Mouse (Mus musculus): ENCODE results near the gene Kidins220.

Kidins220 gene

DNA sequence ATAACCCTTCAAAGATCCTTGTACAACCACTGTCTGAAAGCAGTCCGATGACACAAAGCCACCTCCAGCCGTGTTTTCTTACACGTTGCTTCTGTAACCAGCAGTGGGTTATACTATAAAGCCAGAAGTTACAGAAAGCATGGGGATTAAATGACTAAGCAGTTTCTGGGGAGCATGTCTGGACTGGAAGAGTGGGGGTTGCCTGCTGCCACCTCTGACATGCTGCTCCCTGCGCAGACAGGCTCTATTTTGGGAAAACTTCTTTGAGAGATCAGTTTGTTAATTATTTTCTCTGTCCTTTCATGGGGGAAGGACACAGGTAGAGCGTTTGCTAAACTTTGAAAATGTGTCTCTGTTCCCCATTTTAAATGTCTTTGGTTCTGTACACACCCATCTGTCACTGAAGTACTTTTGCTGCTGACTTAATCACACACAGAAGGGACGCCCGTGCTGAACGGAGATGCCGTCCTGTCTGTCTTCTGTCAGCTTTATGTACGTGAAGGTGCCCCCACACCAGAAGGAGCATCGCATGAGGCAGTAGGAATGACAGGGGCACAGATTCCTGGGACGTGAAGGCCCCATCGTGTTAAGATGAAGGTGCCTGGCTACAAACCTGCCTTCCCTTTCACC, 11.2 kb upstream of the Kidins220 start:
- no peak for DNase-seq (ENCODE audit: low spot score)

DNA sequence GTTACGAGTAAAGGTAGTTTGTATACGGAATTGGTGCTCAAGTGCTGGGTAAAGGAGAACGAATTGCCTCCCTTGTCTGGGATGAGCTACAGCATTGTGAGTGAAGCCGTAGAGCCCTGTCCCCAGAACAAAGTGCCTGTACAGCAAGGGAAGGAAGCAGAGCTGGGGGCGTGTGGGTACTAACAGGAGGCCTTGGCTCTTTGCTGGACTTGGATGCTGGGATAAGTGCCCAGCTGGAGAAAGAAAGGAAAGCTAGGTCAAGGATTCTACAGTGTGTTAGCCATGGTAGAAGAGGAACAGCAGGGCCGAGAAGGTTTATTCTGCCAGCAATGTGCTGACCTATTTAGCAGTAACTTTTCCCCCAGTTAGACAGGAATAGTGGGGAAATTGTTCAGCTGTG, 9.3 kb upstream of the Kidins220 start:
- DNase-seq (ENCODE audit: low spot score) = no peak

DNA sequence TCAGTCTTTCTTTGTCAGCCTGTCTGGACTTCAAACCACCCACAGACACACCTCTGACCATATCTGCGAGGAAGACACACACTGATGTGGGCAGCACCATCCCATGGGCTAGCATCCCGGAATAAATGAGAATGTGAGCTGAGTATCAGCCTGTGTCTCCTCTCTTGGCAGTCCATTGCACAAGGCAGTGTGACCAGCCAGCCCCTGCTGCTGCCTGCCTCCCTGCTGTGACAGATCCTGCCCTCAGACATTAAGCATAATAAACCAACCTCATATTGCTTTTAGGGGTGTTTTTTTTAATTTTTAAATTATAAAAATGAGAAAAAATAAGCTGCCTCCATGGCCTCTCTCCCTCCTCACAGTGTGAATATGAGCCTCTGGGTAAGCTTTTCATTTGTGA, 8.7 kb upstream of the Kidins220 start:
- DNase-seq (ENCODE audit: low spot score) = no peak

DNA sequence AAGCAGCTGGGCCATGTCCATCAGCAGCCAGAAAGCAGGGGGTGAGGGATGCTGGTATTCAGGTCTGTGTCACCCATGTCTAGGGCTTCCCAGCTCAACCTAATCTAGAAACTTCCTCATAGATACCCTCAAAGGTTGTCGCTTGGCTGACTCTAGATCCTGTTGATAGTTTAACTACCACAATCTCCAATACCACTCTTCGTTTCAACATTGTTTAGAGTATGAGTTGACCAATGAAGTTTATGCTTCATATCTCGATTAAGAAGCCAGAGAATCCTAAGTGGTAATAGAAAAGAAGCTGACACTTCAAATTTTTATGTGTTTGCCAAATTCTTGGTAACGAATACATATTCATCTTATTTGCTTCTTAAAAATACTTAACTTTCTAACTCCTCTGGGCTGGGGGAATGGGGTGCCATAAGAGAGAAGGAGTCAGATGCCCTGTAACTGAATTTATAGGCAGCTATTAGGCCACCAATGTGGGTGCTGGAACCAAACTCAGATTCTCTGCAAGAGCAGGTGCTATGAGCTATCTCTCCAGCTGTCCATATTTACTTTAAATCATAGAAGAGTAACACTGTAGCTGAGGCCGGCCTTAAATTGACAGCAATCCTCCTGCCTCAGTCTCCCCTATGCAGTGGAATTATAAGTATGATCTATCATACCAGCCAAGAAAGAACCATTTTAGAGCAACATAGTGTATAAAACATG, 3.1 kb upstream of the Kidins220 start:
- no peak for DNase-seq (ENCODE audit: low spot score)

DNA sequence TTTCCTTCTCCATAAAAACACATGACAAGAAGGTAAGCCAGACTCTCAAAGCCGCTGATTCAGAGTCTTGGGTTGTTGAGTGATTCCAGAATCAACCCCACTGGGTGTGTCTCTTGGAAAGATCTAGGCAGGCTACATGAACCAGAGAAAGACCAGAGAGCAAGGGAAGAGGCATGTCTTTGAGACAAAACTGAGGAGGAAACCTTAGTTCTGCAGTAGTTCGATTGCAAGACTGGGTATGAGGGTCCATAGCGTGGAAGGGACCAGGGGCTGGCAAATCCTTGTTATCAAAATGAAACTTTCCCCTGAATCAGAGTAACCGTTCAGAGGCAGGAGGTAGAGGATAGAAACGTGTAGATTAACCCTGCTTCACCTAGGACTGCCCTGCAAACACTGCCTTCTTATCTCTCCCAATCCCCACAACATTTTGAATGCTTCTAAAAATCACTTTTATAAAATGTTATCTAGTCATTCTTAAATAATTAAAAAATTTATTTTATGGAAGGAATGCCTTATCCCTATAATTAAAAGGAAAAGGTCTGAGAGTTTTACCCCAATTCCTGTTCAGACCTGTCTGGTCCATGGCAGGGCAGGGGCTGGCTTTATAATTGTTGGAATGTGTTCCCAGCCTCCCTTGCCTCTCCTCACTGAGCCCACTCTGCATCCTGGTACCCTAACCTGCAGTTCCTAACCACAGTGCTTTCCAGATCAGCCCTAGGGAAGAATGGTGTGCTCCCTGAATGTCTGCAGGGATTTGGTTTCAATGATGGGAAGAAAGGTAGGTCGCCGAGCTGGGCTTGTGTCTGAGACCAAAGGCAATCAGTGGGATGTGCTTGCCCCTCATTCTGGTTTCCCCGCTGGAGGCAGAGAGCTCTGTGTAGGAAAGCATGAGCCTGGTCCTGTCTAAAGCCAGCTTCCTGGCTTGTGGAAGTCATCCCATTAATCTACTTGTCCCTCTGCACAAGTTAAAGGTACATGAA, 2.1 kb upstream of the Kidins220 start:
- DNase-seq (ENCODE audit: low spot score) = no peak

DNA sequence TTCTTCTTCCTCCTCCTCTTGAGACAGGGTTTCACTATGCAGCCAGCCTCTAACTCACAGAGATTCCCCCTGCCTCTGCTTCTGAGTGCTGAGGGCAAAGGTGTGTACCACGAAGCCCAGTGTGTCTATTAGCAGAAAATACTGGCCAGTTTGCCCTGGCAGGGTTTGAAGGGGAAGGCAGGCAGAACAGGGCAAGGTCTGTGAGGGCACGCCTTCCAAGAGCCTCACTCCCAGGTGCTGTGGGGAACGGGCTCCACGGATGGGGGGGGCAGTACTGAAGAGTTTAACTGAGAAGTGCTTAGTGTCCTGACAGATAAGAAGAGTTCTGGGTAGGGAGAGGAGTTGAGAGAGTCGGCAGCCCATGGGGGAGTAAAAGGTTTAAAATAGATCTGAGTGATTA, 1.1 kb upstream of the Kidins220 start:
- no peak for DNase-seq (ENCODE audit: low spot score)

DNA sequence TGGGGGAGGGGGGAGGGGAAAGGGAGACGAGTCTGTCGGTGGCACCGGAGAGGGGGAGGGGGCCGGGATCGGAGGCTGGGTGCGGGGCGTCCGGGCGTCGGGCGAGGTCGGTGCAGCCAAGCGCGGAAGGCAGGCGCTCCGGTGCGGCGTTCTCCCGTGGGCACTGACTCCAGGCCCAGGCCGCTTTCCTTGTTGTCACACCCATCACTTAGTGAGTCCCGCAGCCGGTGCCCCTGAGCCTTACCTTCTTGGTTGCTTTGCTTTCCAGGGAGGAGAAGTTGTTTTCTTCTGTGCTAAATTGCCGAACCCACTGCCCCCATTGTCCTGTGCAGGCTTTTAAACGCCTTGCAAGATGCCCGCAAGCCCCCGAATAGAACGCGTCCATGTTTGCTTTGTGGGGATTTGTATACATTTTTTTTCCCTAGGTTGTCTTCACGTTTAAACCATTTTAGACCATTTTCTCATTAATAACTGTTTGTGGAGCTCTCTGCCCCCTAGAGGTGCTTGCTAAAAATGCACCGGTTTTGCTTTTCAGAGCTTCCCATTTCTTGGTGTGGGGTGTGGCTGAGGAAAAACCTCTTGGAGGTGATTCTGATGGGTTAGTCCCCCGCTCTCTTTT, 499 bp downstream of the Kidins220 start:
- DNase-seq (ENCODE audit: low spot score) = peak; percentile 26

DNA sequence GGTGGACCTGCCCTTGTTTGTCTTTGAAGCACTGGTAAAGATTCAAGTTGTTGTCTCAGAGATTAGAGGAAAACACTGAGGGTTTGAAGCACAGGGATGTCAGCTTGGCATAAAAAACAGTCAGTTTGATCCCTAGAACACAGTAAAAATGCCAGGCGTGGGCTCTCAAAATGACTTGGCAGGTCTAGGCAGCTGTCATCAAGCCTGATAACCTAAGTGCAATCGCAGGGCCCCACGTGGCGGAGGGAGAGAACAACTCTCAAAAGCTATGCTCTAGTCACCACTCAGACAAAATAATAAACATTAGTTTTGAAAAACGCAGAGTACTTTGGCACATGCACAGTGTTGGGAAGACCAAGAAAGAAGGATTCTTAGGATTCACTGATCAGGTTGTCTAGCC, 10.5 kb downstream of the Kidins220 start:
- no peak for DNase-seq (ENCODE audit: low spot score)

DNA sequence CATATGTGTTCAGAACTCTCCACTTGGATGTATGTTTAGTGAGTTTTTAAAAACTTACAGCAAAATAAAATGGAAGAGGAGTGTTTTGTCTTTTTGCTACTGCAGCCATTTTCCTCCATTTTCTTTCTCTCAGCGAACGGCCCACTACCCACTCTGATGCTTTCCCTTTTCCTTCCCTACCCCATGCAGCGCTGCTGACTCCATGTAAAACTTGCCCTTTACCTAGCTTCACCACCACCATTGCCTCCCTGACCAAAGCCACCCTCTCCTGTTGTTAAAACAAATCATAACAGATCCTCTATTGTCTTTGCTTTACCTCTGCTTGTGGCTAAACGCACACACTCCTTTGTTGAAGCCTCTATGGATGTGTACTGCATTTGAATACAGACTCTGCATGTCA, 20.6 kb downstream of the Kidins220 start:
- DNase-seq (ENCODE audit: low spot score) = no peak

DNA sequence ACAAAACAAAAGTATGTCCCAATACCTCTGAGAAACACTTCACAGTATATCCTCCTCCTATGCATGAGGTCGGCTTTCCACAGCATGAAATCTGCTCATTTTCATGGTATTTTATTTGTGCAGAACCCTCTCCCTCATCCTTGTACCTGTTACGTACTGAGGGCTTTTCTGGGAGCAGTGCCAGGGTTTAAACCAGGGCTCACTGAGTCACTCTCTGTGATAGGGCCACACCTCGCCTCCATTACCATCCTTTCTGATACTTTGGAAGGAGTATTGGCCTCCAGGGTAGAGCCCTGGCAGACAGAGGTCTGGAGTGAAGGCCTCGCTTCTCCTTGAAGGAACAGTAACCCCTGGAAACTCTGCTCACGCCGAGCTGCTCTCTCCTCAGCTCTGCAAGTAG, 30.6 kb downstream of the Kidins220 start:
- no peak for DNase-seq (ENCODE audit: low spot score)

DNA sequence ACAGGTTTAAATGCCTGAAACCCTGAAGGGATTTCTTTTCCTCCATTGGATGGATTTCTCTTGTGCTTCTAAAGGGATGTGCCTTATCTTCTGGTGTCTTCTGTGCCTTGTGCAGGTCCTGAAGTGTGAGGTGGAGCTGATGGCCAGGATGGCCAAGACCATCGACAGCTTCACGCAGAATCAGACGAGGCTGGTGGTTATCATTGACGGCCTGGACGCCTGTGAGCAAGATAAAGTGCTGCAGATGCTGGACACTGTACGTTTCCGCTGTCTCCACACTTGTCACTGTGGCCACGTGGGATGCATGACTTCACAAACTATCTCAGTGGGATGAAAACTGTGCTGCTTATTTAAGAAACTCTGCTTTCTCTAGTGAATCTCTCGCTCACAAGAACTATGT, 35.2 kb downstream of the Kidins220 start:
- no peak for DNase-seq (ENCODE audit: low spot score)

DNA sequence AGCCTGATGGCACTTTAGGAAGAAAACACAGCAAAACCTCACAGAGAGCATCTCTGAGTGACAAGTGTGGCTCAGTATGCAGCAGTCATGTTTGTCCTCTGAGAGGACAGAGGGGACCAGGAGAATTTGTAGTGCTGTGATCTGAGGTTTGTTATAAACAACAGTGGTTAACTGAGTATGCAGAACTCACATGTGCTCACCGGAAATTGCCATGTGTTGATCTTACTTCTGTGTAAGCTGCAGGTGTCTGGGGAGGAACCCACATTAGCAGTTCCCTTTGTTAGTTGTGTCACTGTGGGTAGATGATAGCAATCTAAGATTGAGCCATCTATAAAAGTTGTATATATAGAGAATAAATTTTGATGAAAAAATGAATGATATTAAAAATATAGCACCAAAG, 35.7 kb downstream of the Kidins220 start:
- no peak for DNase-seq (ENCODE audit: low spot score)

DNA sequence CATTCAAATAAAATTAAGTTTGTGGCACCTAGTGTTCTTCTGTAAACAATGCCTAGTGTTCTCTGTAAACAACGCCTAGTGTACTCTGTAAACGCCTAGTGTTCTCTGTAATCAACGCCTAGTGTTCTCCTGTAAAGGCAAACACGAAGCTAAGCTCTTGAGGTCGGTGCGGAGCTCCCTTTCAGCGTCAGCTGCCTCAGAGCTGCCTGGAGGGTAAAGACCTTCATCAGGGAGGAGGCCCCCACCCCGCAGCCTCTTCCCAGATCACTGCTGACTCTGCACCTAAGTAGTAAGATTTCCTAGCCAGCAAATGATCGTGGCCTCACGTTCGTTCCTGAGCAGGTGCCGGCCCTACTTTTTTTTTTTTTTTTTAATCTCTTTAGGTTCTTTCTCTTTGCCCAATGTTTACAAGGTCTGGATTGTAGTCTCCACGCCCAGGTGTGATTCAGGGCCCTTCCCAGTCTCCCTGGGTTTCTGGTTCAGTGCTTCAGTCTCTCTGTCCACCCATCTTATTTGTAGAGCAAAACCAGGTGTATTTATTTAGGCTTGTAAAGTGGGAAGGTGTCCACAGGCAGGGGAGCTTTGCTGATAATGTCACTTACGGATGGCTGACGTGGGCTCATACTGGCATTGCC, 37.1 kb downstream of the Kidins220 start:
- no peak for DNase-seq (ENCODE audit: low spot score)

DNA sequence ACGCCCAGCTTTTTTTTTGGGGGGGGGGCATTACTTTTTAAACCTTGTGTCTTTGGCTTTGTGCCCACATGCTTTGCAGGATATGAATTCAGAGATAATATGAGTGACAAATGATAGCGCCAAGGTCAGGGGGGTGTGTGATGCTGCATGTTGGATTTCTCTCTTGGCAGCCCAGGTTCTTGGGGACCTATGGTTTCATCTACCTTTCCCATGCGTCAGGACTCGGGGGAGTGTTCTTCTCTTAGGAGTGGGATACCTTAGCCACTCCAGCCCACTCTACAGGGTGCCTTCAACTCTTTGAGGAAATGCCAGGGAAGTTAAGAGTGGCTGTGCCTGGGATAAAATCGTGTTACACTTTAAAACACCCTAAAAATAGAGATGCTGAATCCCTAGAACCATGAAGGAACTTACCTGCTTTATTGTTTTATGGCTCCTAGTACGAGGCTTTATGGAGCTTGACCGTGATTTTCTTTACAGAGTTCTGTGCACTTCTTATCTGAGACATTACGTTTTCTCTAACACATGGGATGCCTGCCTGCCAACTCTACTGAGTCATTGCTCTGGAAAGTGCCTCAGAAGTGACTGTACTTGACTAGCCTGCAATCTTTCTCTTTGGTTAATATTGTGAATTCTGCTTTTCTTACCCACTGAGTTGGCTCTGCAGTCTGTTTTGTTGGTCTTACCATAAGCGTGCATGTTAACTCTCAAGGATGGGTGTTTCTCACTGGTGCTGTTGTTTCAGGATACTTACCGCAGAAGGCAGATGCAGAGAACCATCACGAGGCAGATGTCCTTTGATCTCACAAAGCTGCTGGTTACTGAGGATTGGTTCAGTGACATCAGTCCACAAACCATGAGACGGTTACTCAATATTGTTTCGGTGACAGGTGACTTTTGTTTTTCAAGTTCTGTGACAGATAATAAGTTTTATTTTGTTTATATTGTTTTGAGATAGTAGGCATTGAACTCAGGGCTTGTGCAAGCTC, 38.1 kb downstream of the Kidins220 start:
- no peak for DNase-seq (ENCODE audit: low spot score)

DNA sequence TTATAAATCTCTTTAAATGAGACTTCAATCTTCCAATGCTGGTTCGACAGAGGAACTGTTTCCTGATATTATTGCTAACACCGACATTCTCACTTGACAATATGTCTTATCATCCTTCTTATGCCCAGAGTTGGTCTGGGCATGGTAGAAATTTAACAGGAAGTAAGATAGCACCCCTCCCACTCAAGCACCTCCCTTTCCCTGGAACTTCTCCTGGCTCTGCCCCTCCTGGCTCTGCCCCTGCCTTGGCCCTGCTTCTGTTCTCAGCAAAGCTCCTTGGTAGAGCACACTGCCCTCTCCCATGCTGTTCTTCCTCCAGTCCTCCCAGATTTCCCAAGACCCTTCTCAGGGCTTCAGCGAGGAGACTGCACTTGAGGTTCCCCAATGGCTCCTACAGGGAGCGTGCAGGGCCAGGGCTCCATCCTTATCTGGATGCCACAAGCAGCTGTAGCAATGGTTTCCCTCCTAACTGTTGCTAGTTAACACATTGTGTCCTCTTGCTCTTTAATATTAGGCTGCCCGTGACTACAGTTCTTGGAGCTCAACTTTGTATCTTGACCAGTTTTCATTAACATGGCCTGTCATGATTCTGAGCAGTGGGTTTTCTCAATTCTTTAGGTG, 39.7 kb downstream of the Kidins220 start:
- DNase-seq (ENCODE audit: low spot score) = no peak

DNA sequence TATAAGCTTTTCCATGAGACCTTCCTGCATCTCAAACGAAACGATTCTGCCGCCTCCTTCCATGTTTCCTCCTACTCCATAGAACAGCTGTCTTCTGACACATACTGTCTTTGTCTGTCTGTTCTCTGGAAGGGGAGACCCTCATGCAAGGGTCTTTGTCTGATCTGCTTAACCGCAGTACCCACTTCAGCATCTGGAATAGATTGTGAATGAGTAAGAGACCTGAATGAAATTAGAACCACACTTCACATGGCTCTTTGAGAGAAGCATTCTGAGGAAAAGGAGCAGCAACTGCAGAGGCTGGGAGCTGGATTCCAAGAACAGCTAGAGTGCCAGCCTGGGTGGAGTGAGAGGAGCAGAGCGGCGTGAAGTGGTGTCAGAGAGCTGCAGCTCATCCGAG, 40.2 kb downstream of the Kidins220 start:
- DNase-seq (ENCODE audit: low spot score) = no peak

DNA sequence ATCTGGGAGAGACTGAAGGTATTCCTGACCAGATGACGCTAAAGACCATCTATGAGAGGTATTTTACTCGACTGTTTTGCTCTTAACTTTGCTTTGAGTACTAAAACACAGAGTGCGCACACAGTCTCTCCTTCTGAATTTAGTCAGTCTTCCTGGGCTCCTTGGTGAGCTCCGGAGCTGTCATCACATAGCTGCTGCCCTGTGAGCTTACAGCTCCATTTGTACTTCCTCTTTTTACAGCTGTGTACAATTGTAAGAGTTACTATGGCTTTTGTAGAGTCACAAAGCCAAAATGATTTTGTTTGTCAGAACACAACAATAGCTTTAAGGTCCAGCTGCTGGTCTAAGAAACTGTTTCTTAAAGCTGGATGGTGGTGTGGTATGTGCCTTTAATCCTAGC, 42.3 kb downstream of the Kidins220 start:
- DNase-seq (ENCODE audit: low spot score) = no peak

DNA sequence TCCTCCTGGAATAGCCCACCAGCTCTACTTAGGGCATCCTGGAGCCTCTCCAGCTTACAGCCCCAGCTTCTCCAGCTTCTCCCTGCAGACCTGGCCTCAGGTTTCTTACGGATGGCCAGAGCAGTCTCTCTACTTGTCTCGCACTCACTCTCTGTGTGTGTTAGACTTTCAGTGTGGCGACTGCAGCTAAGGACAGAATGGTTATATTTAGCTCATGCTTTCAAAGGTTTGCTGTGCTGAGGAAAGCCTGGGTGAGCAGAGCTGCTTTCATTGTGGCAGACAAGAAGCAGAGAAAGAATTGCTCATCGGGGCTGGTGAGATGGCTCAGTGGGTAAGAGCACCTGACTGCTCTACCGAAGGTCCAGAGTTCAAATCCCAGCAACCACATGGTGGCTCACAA, 46.3 kb downstream of the Kidins220 start:
- no peak for DNase-seq (ENCODE audit: low spot score)

DNA sequence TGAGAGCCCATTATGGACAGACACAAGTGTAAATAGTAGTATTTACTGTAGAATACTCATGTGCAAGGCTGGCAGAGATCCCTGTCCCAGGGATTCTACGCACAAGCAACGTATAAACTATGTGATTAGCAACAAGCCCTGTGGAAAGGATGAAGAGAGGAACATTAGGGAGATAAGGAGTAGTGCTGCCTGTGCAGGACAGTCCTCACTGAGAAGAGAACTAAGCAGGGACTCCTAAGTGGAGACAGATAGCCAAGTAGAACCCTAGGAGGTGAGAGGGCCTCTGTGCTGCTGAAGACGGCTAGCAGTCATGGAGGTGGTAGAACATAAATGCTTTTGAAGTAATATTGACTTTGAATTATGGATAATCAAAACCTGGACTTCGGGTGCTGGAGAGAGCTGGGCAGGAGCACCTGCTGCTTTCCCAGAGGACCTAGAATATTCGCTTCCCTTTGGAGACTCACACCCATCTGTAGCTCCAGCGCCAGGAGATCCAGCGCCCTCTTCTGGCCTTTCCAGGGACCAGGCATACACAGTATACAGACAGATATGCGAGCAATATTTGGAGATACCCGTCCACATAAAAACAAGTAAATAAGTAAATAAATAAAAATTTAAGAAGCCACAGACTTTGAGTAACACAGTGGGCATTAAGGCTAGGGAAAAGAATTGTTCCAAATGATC, 50.3 kb downstream of the Kidins220 start:
- no peak for DNase-seq (ENCODE audit: low spot score)

DNA sequence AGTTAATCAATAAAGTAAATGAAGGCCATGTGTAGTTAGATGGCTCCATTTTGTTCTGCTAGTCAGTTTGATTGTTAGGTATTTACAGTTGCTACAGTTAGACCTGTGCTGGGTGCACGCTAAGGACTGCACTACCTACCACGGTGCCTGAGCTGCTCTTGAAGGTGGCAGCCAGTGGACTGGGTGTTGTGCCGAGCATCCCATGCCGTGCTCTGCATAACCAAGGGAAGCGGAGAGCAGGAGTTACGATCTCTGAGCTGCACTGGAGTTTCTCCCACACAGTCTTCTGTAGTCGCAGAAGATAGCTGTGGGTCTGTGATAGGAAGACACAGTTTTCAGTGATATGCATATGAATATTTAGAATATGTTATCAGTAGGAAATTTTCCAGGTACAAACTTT, 51.6 kb downstream of the Kidins220 start:
- no peak for DNase-seq (ENCODE audit: low spot score)

Data from ovary, postnatal 10 days (tissue).